Mouse (Mus musculus) liver, postnatal 0 days (tissue): ENCODE results near the gene Gabrp. TPM values are rescaled to one million over a fixed set of nuclear protein-coding genes. Genes with fewer than 3 reads are reported as not detected.

Experiments used
- ATAC-seq: fragments of 200-750 bp; cut with Nextera tagmentation; 2 replicates; pipeline ENCODE4 v1.8.0; 2017; ENCODE audit warnings: mild to moderate bottlenecking, moderate library complexity
- DNase-seq: peaks from one replicate; pipeline ENCODE4 v3.0.0-alpha.2; 2016
- H3K27ac ChIP-seq: fragments of 300-500 bp; sonication (generic); 2 replicates; pipeline ENCODE4 v1.5.1; 2014; ENCODE audit warnings: antibody characterized with exemption, moderate library complexity, mild to moderate bottlenecking, low read depth
- H3K27me3 ChIP-seq: fragments of 300-500 bp; sonication (generic); 2 replicates; pipeline ENCODE4 v1.6.1; 2014; ENCODE audit warnings: low read length, control low read depth, mixed read lengths; ENCODE audit not compliant: insufficient read depth
- H3K36me3 ChIP-seq: fragments of 300-500 bp; sonication (generic); replicated peaks from 2 replicates; pipeline ENCODE4 v1.6.1; 2014; ENCODE audit warnings: mild to moderate bottlenecking, control low read depth, low read length, moderate library complexity, mixed read lengths; ENCODE audit not compliant: insufficient read depth
- H3K4me1 ChIP-seq: fragments of 300-500 bp; sonication (generic); 2 replicates; pipeline ENCODE4 v1.6.1; 2014; ENCODE audit warnings: antibody characterized with exemption, mild to moderate bottlenecking, control low read depth; ENCODE audit not compliant: insufficient read depth
- H3K4me2 ChIP-seq: fragments of 300-500 bp; sonication (generic); 2 replicates; pipeline ENCODE4 v1.6.1; 2014; ENCODE audit warnings: low read depth, mild to moderate bottlenecking, low read length, moderate library complexity, mixed read lengths
- H3K4me3 ChIP-seq: fragments of 300-500 bp; sonication (generic); 2 replicates; pipeline ENCODE4 v1.5.1; 2014; ENCODE audit warnings: low read depth, low read length
- H3K9ac ChIP-seq: fragments of 300-500 bp; sonication (generic); replicated peaks from 2 replicates; pipeline ENCODE4 v1.6.1; 2014; ENCODE audit warnings: mild to moderate bottlenecking, moderate library complexity
- H3K9me3 ChIP-seq: fragments of 300-500 bp; sonication (generic); 2 replicates; pipeline ENCODE4 v1.6.1; 2016; ENCODE audit warnings: mild to moderate bottlenecking, control low read depth, low read length, mixed read lengths
- CTCF ChIP-seq: sonication (generic); IDR thresholded peaks from 2 replicates; pipeline ENCODE4 v1.5.1; 2016; ENCODE audit warnings: antibody characterized with exemption, low read depth
- EP300 ChIP-seq: IDR thresholded peaks from 2 replicates; pipeline ENCODE4 v1.6.1; 2016; ENCODE audit warnings: antibody characterized with exemption, low read depth, mild to moderate bottlenecking
- WGBS: fragments of 180-500 bp; shearing (Covaris S2); extraction: QIAGEN DNeasy Blood & Tissue Kit; methylation state at CpG from one replicate; pipeline ENCODE4 v1.1.7; 2014; ENCODE audit not compliant: insufficient replicate concordance; 5-methylcytosine and 5-hydroxymethylcytosine counted together
- polyA plus RNA-seq: library from polyadenylated mRNA; unstranded; fragments of >200 nt; fragmentation: Nextera tagmentation; extraction: Ambion mirVana; gene quantifications from 2 replicates; pipeline ENCODE4 v1.2.1, GENCODE M21; 2015

The Gabrp gene
- polyA plus RNA-seq, 1 experiment from 2014 or later = 0.05 TPM

DNA sequence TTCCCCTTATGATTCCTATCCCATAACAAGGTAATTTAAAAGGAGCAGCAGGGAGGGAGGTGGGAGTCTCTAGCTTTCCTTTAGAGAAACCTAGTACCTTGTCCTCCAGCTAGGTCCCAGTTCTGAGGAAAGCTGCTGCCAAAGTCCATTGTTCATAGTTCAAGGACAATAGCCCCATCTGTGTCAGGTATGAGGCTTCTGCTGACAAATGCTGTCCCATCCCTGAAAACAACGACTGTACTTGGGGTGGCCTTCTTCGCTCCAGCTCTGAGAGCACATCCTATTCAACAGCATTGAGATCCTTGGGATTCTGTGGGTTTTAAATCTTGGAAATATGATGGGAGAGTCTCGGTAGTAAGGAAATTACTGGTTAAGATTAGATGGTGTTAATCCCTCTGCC, 42.1 kb downstream of the Gabrp start:
- Histone ChIP-seq H3K4me2 (no peak overlapping the region), H3K9ac (no peak overlapping the region), H3K4me1 (no peaks in the 10 kb centered on the region), H3K27me3 (no peaks in the 10 kb centered on the region), H3K36me3 (no peaks in the 10 kb centered on the region), H3K9me3 (no peaks in the 10 kb centered on the region), H3K4me3 (no peak overlapping the region), H3K27ac (no peak overlapping the region)
- 74% methylated on average over 3 of the region's 3 CpGs for WGBS
- ATAC-seq (no peak), DNase-seq (no peak)
- TF ChIP-seq CTCF (no peak), EP300 (no peak)

DNA sequence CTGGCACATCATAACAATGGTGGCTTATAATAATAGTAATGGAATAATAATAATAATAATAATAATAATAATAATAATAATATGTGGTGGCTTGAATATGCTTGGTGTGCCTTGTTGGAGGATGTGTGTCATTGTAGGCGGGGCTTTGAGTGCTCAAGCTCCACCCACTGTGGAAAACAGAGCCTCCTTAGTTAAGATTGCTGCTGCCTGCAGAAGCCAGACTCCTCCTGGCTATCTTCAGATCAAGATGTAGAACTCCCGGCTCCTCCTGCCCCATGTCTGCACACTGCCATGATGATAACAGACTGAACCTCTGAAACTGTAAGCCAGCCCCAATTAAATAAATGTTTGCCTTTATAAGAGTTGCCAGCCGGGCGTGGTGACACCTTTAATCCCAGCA, 44.2 kb downstream of the Gabrp start:
- H3K4me1 ChIP-seq = no peaks in the 10 kb centered on the region
- no peak for DNase-seq
- no peak overlapping the region for H3K4me3 ChIP-seq
- H3K9ac ChIP-seq = no peak overlapping the region
- H3K9me3 ChIP-seq = no peaks in the 10 kb centered on the region
- ATAC-seq = no peak
- no peak overlapping the region for H3K4me2 ChIP-seq
- 75% methylated on average over 4 of the region's 4 CpGs for WGBS
- H3K27me3 ChIP-seq = no peaks in the 10 kb centered on the region
- no peak overlapping the region for H3K27ac ChIP-seq
- TF ChIP-seq EP300 (no peak), CTCF (no peak)
- H3K36me3 ChIP-seq = no peaks in the 10 kb centered on the region

GRCm38 (mm10) chr11:33533577-33533976, 45.2 kb downstream of the Gabrp start:
- Histone ChIP-seq H3K9ac (no peak overlapping the region), H3K4me2 (no peak overlapping the region), H3K9me3 (no peaks in the 10 kb centered on the region), H3K27ac (no peak overlapping the region), H3K36me3 (no peaks in the 10 kb centered on the region), H3K27me3 (no peaks in the 10 kb centered on the region), H3K4me1 (no peaks in the 10 kb centered on the region), H3K4me3 (no peak overlapping the region)
- DNase-seq (no peak), ATAC-seq (no peak)
- 49% methylated on average over 3 of the region's 3 CpGs for WGBS
- TF ChIP-seq EP300 (no peak), CTCF (no peak)

GRCm38 (mm10) chr11:33529576-33529975, 49.2 kb downstream of the Gabrp start:
- no peaks in the 10 kb centered on the region for H3K9me3 ChIP-seq
- ATAC-seq (no peak), DNase-seq (no peak)
- no peak overlapping the region for H3K9ac ChIP-seq
- no peak overlapping the region for H3K27ac ChIP-seq
- H3K4me3 ChIP-seq = no peak overlapping the region
- TF ChIP-seq CTCF (no peak), EP300 (no peak)
- H3K4me2 ChIP-seq = no peak overlapping the region
- WGBS = 64% methylated on average over 2 of the region's 2 CpGs
- no peaks in the 10 kb centered on the region for H3K4me1 ChIP-seq
- H3K36me3 ChIP-seq = no peaks in the 10 kb centered on the region
- H3K27me3 ChIP-seq = no peaks in the 10 kb centered on the region

- Histone ChIP-seq H3K9me3 (no peaks in the 10 kb centered on the region), H3K4me3 (peak within 1 kb of the TSS; percentile 79), H3K9ac (peak within 1 kb of the TSS; percentile 75), H3K4me1 (0 out of 2 replicates have a peak, but pooled peaks cover 2% of the 10 kb centered on the region), H3K27me3 (no peaks in the 10 kb centered on the region), H3K27ac (peak within 1 kb of the TSS; percentile 40; the same call in 1 of the 2 replicates), H3K4me2 (peak within 1 kb of the TSS; percentile 99), H3K36me3 (no peaks in the 10 kb centered on the region)
- peak; percentile 72 for ATAC-seq
- DNase-seq = peak; percentile 69
- no peak for TF ChIP-seq EP300
- TF ChIP-seq CTCF = no peak
- WGBS = 3% methylated on average over 49 of the region's 72 CpGs
Observed at GRCm38 (mm10) chr11:33513376-33513991, 65.3 kb downstream of the Gabrp start, which contains the start of gene Ranbp17. TSS of gene Ranbp17 (minus strand) at chr11:33513746.

DNA sequence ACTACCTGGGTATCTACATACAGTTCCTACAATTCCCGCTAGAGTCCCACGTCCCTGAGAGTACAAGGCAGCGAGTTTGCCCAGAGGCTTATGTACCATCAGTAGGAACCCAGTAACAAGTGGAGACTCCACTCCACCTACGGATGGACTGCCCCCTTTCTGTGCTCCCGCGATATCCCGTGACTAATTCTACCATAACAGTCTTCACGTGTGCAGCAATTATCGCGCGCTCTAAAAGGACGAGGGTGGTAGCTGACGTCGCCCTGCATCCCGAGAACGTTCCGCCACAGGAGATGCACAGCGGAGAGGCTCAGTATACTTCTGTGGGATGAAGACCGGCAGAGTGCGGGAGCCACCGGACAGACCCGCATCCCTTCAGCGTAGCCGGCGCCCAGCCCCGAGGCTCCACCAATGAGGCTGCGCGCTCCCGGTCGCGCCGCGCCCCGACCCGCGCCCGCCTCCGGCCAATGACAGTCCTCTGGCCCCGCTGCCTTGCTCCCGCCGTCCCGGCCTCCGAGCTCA, 65.8 kb downstream of the Gabrp start:
- Histone ChIP-seq H3K9ac (peak overlapping the region; percentile 75), H3K4me3 (peak overlapping the region; percentile 79), H3K27me3 (no peaks in the 10 kb centered on the region), H3K36me3 (no peaks in the 10 kb centered on the region), H3K4me2 (peak overlapping the region; percentile 99), H3K4me1 (0 out of 2 replicates have a peak, but pooled peaks cover 2% of the 10 kb centered on the region), H3K9me3 (no peaks in the 10 kb centered on the region), H3K27ac (peak overlapping the region; percentile 40; the same call in 1 of the 2 replicates)
- ATAC-seq = peak; percentile 90
- peak; percentile 67 for DNase-seq
- TF ChIP-seq CTCF (peak; percentile 24; the same call in 1 of the 2 replicates), EP300 (no peak)
- under 1% methylated on average over 41 of the region's 43 CpGs for WGBS
